Mouse (Mus musculus): ENCODE measurements around the gene Gm5447.

Gene Gm5447

GRCm38 (mm10) chr13:30989710-30990109, 15.7 kb downstream of the Gm5447 start:
- no peaks in the 10 kb centered on the region for H3K36me3 ChIP-seq (ENCODE audit: insufficient read depth, low read length)
- no peak overlapping the region for H3K4me3 ChIP-seq (replicated peaks; ENCODE audit: low read length)
- 0 out of 2 replicates have a peak, but pooled peaks cover 4% of the 10 kb centered on the region for H3K4me1 ChIP-seq (replicated peaks; ENCODE audit: low read depth, low read length)

GRCm38 (mm10) chr13:30990233-30990632, 16.2 kb downstream of the Gm5447 start:
- H3K27me3 ChIP-seq (ENCODE audit: insufficient read depth, low read length): peaks cover 5% of the 10 kb centered on the region; the same call in 1 of the 2 replicates
- H3K4me3 ChIP-seq (replicated peaks; ENCODE audit: low read length): no peak overlapping the region
- H3K36me3 ChIP-seq (ENCODE audit: insufficient read depth, low read length): no peaks in the 10 kb centered on the region
- TF ChIP-seq NANOG (IDR thresholded peaks at IDR 0.05; ENCODE audit: borderline replicate concordance, low read length): no peak
- TF ChIP-seq POU5F1 (IDR thresholded peaks at IDR 0.05; ENCODE audit: borderline replicate concordance, low read length): no peak
- TF ChIP-seq CTCF (conservative IDR thresholded peaks at IDR 0.05; ENCODE audit: low read length): no peak
- H3K4me1 ChIP-seq (replicated peaks; ENCODE audit: low read depth, low read length): 0 out of 2 replicates have a peak, but pooled peaks cover 4% of the 10 kb centered on the region
- peaks cover 6% of the 10 kb centered on the region; the same call in 1 of the 2 replicates for H3K9me3 ChIP-seq (ENCODE audit: low read length)

More at GRCm38 (mm10) chr13:30989710-30990109, 15.7 kb downstream of the Gm5447 start:
- Histone ChIP-seq H3K27me3 (ENCODE audit: insufficient read depth, low read length) (peaks cover 5% of the 10 kb centered on the region; the same call in 1 of the 2 replicates), H3K9me3 (ENCODE audit: low read length) (peaks cover 6% of the 10 kb centered on the region; the same call in 1 of the 2 replicates)
- TF ChIP-seq NANOG (IDR thresholded peaks at IDR 0.05; ENCODE audit: borderline replicate concordance, low read length) (no peak), POU5F1 (IDR thresholded peaks at IDR 0.05; ENCODE audit: borderline replicate concordance, low read length) (no peak), CTCF (conservative IDR thresholded peaks at IDR 0.05; ENCODE audit: low read length) (no peak)

GRCm38 (mm10) chr13:30993819-30994218, 19.8 kb downstream of the Gm5447 start:
- Histone ChIP-seq H3K9me3 (ENCODE audit: low read length) (no peaks in the 10 kb centered on the region), H3K36me3 (ENCODE audit: insufficient read depth, low read length) (no peaks in the 10 kb centered on the region), H3K27me3 (ENCODE audit: insufficient read depth, low read length) (peaks cover 5% of the 10 kb centered on the region; the same call in 1 of the 2 replicates), H3K4me1 (replicated peaks; ENCODE audit: low read depth, low read length) (0 out of 2 replicates have a peak, but pooled peaks cover 4% of the 10 kb centered on the region), H3K4me3 (replicated peaks; ENCODE audit: low read length) (no peak overlapping the region)
- TF ChIP-seq CTCF (conservative IDR thresholded peaks at IDR 0.05; ENCODE audit: low read length): peak; percentile 89
- TF ChIP-seq POU5F1 (IDR thresholded peaks at IDR 0.05; ENCODE audit: borderline replicate concordance, low read length): no peak

GRCm38 (mm10) chr13:30994249-30994858, 20.4 kb downstream of the Gm5447 start:
- Histone ChIP-seq H3K4me1 (replicated peaks; ENCODE audit: low read depth, low read length) (0 out of 2 replicates have a peak, but pooled peaks cover 4% of the 10 kb centered on the region), H3K27me3 (ENCODE audit: insufficient read depth, low read length) (peaks cover 5% of the 10 kb centered on the region; the same call in 1 of the 2 replicates)
- TF ChIP-seq POU5F1 (IDR thresholded peaks at IDR 0.05; ENCODE audit: borderline replicate concordance, low read length): no peak

GRCm38 (mm10) chr13:30997526-30998253, 23.7 kb downstream of the Gm5447 start:
- TF ChIP-seq NANOG (IDR thresholded peaks at IDR 0.05; ENCODE audit: borderline replicate concordance, low read length) (no peak), POU5F1 (IDR thresholded peaks at IDR 0.05; ENCODE audit: borderline replicate concordance, low read length) (no peak), CTCF (conservative IDR thresholded peaks at IDR 0.05; ENCODE audit: low read length) (no peak)

More at GRCm38 (mm10) chr13:30994249-30994858, 20.4 kb downstream of the Gm5447 start:
- no peaks in the 10 kb centered on the region for H3K9me3 ChIP-seq (ENCODE audit: low read length)
- H3K36me3 ChIP-seq (ENCODE audit: insufficient read depth, low read length): no peaks in the 10 kb centered on the region
- H3K4me3 ChIP-seq (replicated peaks; ENCODE audit: low read length): no peak overlapping the region

GRCm38 (mm10) chr13:30999799-31000198, 25.8 kb downstream of the Gm5447 start:
- H3K9me3 ChIP-seq (ENCODE audit: low read length): no peaks in the 10 kb centered on the region
- no peaks in the 10 kb centered on the region for H3K27me3 ChIP-seq (ENCODE audit: insufficient read depth, low read length)
- TF ChIP-seq POU5F1 (IDR thresholded peaks at IDR 0.05; ENCODE audit: borderline replicate concordance, low read length) (no peak), CTCF (conservative IDR thresholded peaks at IDR 0.05; ENCODE audit: low read length) (no peak)
- no peaks in the 10 kb centered on the region for H3K36me3 ChIP-seq (ENCODE audit: insufficient read depth, low read length)
- 0 out of 2 replicates have a peak, but pooled peaks cover 5% of the 10 kb centered on the region for H3K4me1 ChIP-seq (replicated peaks; ENCODE audit: low read depth, low read length)
- no peak overlapping the region for H3K4me3 ChIP-seq (replicated peaks; ENCODE audit: low read length)

More at GRCm38 (mm10) chr13:30997526-30998253, 23.7 kb downstream of the Gm5447 start:
- no peaks in the 10 kb centered on the region for H3K9me3 ChIP-seq (ENCODE audit: low read length)
- no peaks in the 10 kb centered on the region for H3K36me3 ChIP-seq (ENCODE audit: insufficient read depth, low read length)
- H3K4me1 ChIP-seq (replicated peaks; ENCODE audit: low read depth, low read length): 0 out of 2 replicates have a peak, but pooled peaks cover 4% of the 10 kb centered on the region
- H3K4me3 ChIP-seq (replicated peaks; ENCODE audit: low read length): no peak overlapping the region
- H3K27me3 ChIP-seq (ENCODE audit: insufficient read depth, low read length): no peaks in the 10 kb centered on the region

GRCm38 (mm10) chr13:31004458-31004857, 30.5 kb downstream of the Gm5447 start:
- H3K27me3 ChIP-seq (ENCODE audit: insufficient read depth, low read length): no peaks in the 10 kb centered on the region
- TF ChIP-seq CTCF (conservative IDR thresholded peaks at IDR 0.05; ENCODE audit: low read length) (no peak), NANOG (IDR thresholded peaks at IDR 0.05; ENCODE audit: borderline replicate concordance, low read length) (no peak), POU5F1 (IDR thresholded peaks at IDR 0.05; ENCODE audit: borderline replicate concordance, low read length) (no peak)

GRCm38 (mm10) chr13:31004995-31005394, 31.0 kb downstream of the Gm5447 start:
- TF ChIP-seq POU5F1 (IDR thresholded peaks at IDR 0.05; ENCODE audit: borderline replicate concordance, low read length) (no peak), NANOG (IDR thresholded peaks at IDR 0.05; ENCODE audit: borderline replicate concordance, low read length) (no peak), CTCF (conservative IDR thresholded peaks at IDR 0.05; ENCODE audit: low read length) (no peak)
- H3K27me3 ChIP-seq (ENCODE audit: insufficient read depth, low read length): no peaks in the 10 kb centered on the region

More at GRCm38 (mm10) chr13:31004458-31004857, 30.5 kb downstream of the Gm5447 start:
- Histone ChIP-seq H3K36me3 (ENCODE audit: insufficient read depth, low read length) (no peaks in the 10 kb centered on the region), H3K4me3 (replicated peaks; ENCODE audit: low read length) (no peak overlapping the region), H3K9me3 (ENCODE audit: low read length) (no peaks in the 10 kb centered on the region), H3K4me1 (replicated peaks; ENCODE audit: low read depth, low read length) (0 out of 2 replicates have a peak, but pooled peaks cover 7% of the 10 kb centered on the region)

More at GRCm38 (mm10) chr13:31004995-31005394, 31.0 kb downstream of the Gm5447 start:
- Histone ChIP-seq H3K4me3 (replicated peaks; ENCODE audit: low read length) (no peak overlapping the region), H3K4me1 (replicated peaks; ENCODE audit: low read depth, low read length) (0 out of 2 replicates have a peak, but pooled peaks cover 7% of the 10 kb centered on the region), H3K36me3 (ENCODE audit: insufficient read depth, low read length) (no peaks in the 10 kb centered on the region), H3K9me3 (ENCODE audit: low read length) (no peaks in the 10 kb centered on the region)
